Mouse (Mus musculus): ENCODE results near the gene Ptprs. TPM values are rescaled to one million over a fixed set of nuclear protein-coding genes. Genes with fewer than 3 reads are reported as not detected.

Ptprs gene
- 11.2 TPM for polyA plus RNA-seq (2017; shearing (Covaris generic))

GRCm38 (mm10) chr17:56476402-56476752 lies at the start of gene Ptprs:
Ptprs (minus strand) TSS chr17:56476483.

DNA sequence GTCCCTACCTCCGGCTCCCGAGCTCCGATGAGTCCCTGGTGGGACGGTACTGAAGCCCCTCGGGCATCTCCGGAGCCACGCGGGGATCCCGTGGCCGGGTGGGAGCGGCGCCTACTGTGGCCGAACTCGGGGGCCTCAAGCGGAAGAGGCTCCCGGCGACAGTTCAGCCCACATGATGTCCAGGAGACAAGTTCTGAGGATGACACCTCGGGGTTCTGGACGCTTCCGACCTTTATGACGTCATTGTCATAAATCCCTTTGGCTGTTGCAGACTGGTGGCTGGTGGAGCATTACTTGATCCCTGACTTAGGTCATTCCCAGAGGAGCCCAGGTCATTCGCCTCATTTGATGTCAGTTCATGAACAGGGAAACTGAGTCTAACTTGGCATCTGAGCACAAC lies 36.0 kb upstream of the Ptprs start, which contains the start of gene Znrf4:
Gene Znrf4, minus strand, starts transcription at position 122 of the 400 bp plus-strand sequence.

Other genes with a start within 250 kb of the Ptprs start
- gene Fem1a, start 219.7 kb downstream of the Ptprs start, polyA plus RNA-seq (2017; shearing (Covaris generic)), result 5.0 TPM
- 9.2 TPM for gene Ticam1, start 199.7 kb downstream of the Ptprs start, polyA plus RNA-seq (2017; shearing (Covaris generic))
- gene Plin3, start 183.6 kb downstream of the Ptprs start, polyA plus RNA-seq (2017; shearing (Covaris generic)), result 45.8 TPM
- gene Arrdc5, start 176.2 kb downstream of the Ptprs start, polyA plus RNA-seq (2017; shearing (Covaris generic)), result not detected
- 25.5 TPM for gene Uhrf1, start 173.2 kb downstream of the Ptprs start, polyA plus RNA-seq (2017; shearing (Covaris generic))
- 17.8 TPM for gene Kdm4b, start 150.4 kb downstream of the Ptprs start, polyA plus RNA-seq (2017; shearing (Covaris generic))
- gene Znrf4, start 35.9 kb upstream of the Ptprs start, polyA plus RNA-seq (2017; shearing (Covaris generic)), result not detected
- 1.00 TPM for gene Gm20219, start 77.9 kb upstream of the Ptprs start, polyA plus RNA-seq (2017; shearing (Covaris generic))
- 197 TPM for gene Safb2, start 108.1 kb upstream of the Ptprs start, polyA plus RNA-seq (2017; shearing (Covaris generic))
- gene Safb, start 108.3 kb upstream of the Ptprs start, polyA plus RNA-seq (2017; shearing (Covaris generic)), result 192 TPM
- gene 2410015M20Rik, start 133.3 kb upstream of the Ptprs start, polyA plus RNA-seq (2017; shearing (Covaris generic)), result 221 TPM
- gene Rpl36, start 136.9 kb upstream of the Ptprs start, polyA plus RNA-seq (2017; shearing (Covaris generic)), result 1,818 TPM
- gene Lonp1, start 150.4 kb upstream of the Ptprs start, polyA plus RNA-seq (2017; shearing (Covaris generic)), result 12.7 TPM
- gene Catsperd, start 151.7 kb upstream of the Ptprs start, polyA plus RNA-seq (2017; shearing (Covaris generic)), result 2.7 TPM
- 115 TPM for gene Ranbp3, start 196.8 kb upstream of the Ptprs start, polyA plus RNA-seq (2017; shearing (Covaris generic))
- gene Ndufa11, start 241.3 kb upstream of the Ptprs start, polyA plus RNA-seq (2017; shearing (Covaris generic)), result 257 TPM
- 8.2 TPM for gene Vmac, start 241.5 kb upstream of the Ptprs start, polyA plus RNA-seq (2017; shearing (Covaris generic))